Mouse (Mus musculus) E14TG2a.4 (cell line): Measurements from ENCODE around the gene Clec2h.

Experiments used
- CTCF ChIP-seq: conservative IDR thresholded peaks from 2 replicates; pipeline ENCODE4 v1.5.1; 2014; ENCODE audit warnings: low read length
- NANOG ChIP-seq: IDR thresholded peaks from 2 replicates; pipeline ENCODE4 v1.6.1; 2014; ENCODE audit warnings: borderline replicate concordance, low read length, mixed read lengths
- POU5F1 ChIP-seq: IDR thresholded peaks from 2 replicates; pipeline ENCODE4 v1.6.1; 2014; ENCODE audit warnings: low read length, borderline replicate concordance

DNA sequence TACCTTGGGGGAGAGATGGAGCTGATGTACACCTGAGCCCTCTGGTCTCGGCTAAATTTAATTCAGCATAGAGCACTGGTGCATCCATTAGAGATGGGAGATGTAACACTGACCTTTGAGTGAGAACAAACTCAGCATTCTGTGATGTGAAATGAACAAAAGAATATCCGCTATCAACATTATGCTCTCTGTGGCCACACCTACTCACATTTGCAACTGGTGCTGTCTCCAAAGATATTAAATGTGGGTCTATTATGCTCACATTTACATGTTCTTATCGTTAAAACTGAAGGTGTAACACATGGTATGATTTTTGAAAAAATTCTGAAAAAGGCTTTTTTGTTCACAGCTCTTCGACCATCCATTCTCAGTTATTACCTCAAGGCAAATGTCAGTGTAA lies 60.8 kb downstream of the Clec2h start, which contains the start of gene Klrb1:
- TF ChIP-seq CTCF: no peak
- no peak for TF ChIP-seq POU5F1
- TF ChIP-seq NANOG: no peak
